11 mouse cellular contexts compared by ENCODE assay signal in genomic region chr5:123980521-123981249, GRCm38 (mm10). TPM values are rescaled to one million over a fixed set of nuclear protein-coding genes. Genes with fewer than 3 reads are reported as not detected.
DNase-seq lines count a peak whose midpoint lies in the region; ATAC-seq and TF ChIP-seq lines count a peak whose summit lies in the region.
"Had no signal": no experiment of that assay in that cellular context is flagged by ENCODE, and none has a peak within 500 bp of the region (broad histone marks: within the 10 kb centered on the region; RNA-seq: fewer than 3 reads in every experiment).

No protein-coding gene starts in this region.

- TF ChIP-seq CTCF in kidney, postnatal 0 days (IDR thresholded peaks at IDR 0.05; ENCODE audit: low read depth) = no peak

- 0 out of 2 replicates have a peak overlapping the region, but pooled peaks have one; percentile 13 for H3K27ac ChIP-seq in kidney, postnatal 0 days
- H3K27ac ChIP-seq in forebrain, embryonic 13.5 days = no peak overlapping the region
- H3K27ac ChIP-seq: limb, embryonic 13.5 days had no signal

- peaks cover 20% of the 10 kb centered on the region; the same call in 1 of the 2 replicates for H3K4me1 ChIP-seq in kidney, postnatal 0 days (replicated peaks; ENCODE audit: insufficient read depth, low read length)
- H3K4me1 ChIP-seq in forebrain, embryonic 13.5 days = no peaks in the 10 kb centered on the region

- H3K4me2 ChIP-seq in kidney, postnatal 0 days (ENCODE audit: low read length) = no peak overlapping the region
- H3K4me2 ChIP-seq in forebrain, embryonic 13.5 days = no peak overlapping the region
- H3K4me2 ChIP-seq: limb, embryonic 13.5 days; midbrain, embryonic 11.5 days had no signal

- WGBS in kidney, postnatal 0 days = 70% methylated on average over 9 of the region's 9 CpGs
- WGBS in forebrain, embryonic 13.5 days = 83% methylated on average over 9 of the region's 9 CpGs

- H3K36me3 ChIP-seq in kidney, postnatal 0 days (ENCODE audit: insufficient read depth, low read length) = no peaks in the 10 kb centered on the region
- no peaks in the 10 kb centered on the region for H3K36me3 ChIP-seq in forebrain, embryonic 13.5 days (ENCODE audit: poor library complexity, severe bottlenecking)
- H3K36me3 ChIP-seq: limb, embryonic 13.5 days had no signal

- no peak overlapping the region for H3K4me3 ChIP-seq in kidney, postnatal 0 days (replicated peaks; ENCODE audit: low read depth, low read length)
- no peak overlapping the region for H3K4me3 ChIP-seq in forebrain, embryonic 13.5 days
- H3K4me3 ChIP-seq: limb, embryonic 13.5 days had no signal

- peak; percentile 19 for DNase-seq in cerebellum, adult 8-10 months
- no peak for DNase-seq in kidney, postnatal 0 days (ENCODE audit: low spot score)
- no peak for DNase-seq in kidney, postnatal 4 days
- DNase-seq in 416B (ENCODE audit: low read depth) = peak; percentile 62
- peak; percentile 69 for DNase-seq in fibroblast of lung, adult 2 months (ENCODE audit: low read depth)
- DNase-seq in retina, postnatal 1 day = no peak
- DNase-seq: adrenal gland, adult 2 months had no signal

- H3K9ac ChIP-seq in kidney, postnatal 0 days (ENCODE audit: low read depth, low read length) = no peak overlapping the region
- no peak overlapping the region for H3K9ac ChIP-seq in forebrain, embryonic 13.5 days
- H3K9ac ChIP-seq: limb, embryonic 13.5 days had no signal

- no peaks in the 10 kb centered on the region for H3K9me3 ChIP-seq in kidney, postnatal 0 days (replicated peaks; ENCODE audit: low read length)
- H3K9me3 ChIP-seq in forebrain, embryonic 13.5 days (replicated peaks) = no peaks in the 10 kb centered on the region
- H3K9me3 ChIP-seq: limb, embryonic 13.5 days had no signal

- no peak for ATAC-seq in cerebellum, adult (ENCODE audit: insufficient number of reproducible peaks, low FRiP score, low TSS enrichment)
- ATAC-seq in kidney, postnatal 0 days (replicated peaks; ENCODE audit: low FRiP score, low read depth) = no peak
- ATAC-seq in forebrain, embryonic 13.5 days = no peak

- no peaks in the 10 kb centered on the region for H3K27me3 ChIP-seq in kidney, postnatal 0 days (ENCODE audit: insufficient read depth, low read length)
- H3K27me3 ChIP-seq in forebrain, embryonic 13.5 days = no peaks in the 10 kb centered on the region

RNA-seq across cellular contexts. Expression of gene Hip1r, which starts 7.3 kb away (rescaled TPM):
- 24.8 and 28.4 TPM in 2 replicates for polyA plus RNA-seq in kidney, postnatal 0 days (2015; fragmentation: Nextera tagmentation; extraction: Ambion mirVana)
- 16.2 and 16.8 TPM in 2 replicates for polyA plus RNA-seq in forebrain, embryonic 13.5 days (2015; fragmentation: Nextera tagmentation; extraction: Ambion mirVana)

RNA-seq across cellular contexts. Expression of gene Ccdc62, which starts 50.2 kb away (rescaled TPM):
- polyA plus RNA-seq in kidney, postnatal 0 days (2015; fragmentation: Nextera tagmentation; extraction: Ambion mirVana) = 6.4 and 7.1 TPM in 2 replicates
- 5.1 and 6.0 TPM in 2 replicates for polyA plus RNA-seq in forebrain, embryonic 13.5 days (2015; fragmentation: Nextera tagmentation; extraction: Ambion mirVana)

RNA-seq across cellular contexts. Expression of gene Vps37b, which starts 51.4 kb away (rescaled TPM):
- polyA plus RNA-seq in kidney, postnatal 0 days (2015; fragmentation: Nextera tagmentation; extraction: Ambion mirVana) = 30.7 and 31.7 TPM in 2 replicates
- polyA plus RNA-seq in forebrain, embryonic 13.5 days (2015; fragmentation: Nextera tagmentation; extraction: Ambion mirVana) = 86.5 and 92.2 TPM in 2 replicates

RNA-seq across cellular contexts. Expression of gene Gm43518, which starts 53.5 kb away (rescaled TPM):
- 1.0 and 1.6 TPM in 2 replicates for polyA plus RNA-seq in kidney, postnatal 0 days (2015; fragmentation: Nextera tagmentation; extraction: Ambion mirVana)
- 1.9 and 3.4 TPM in 2 replicates for polyA plus RNA-seq in forebrain, embryonic 13.5 days (2015; fragmentation: Nextera tagmentation; extraction: Ambion mirVana)
- polyA plus RNA-seq: adrenal gland, adult 2 months had no signal

Comparison
In these comparisons a context has a peak if more than half of its experiments do, and no peak if none do; other contexts are left out.
1. DNase-seq: peak in cerebellum, adult 8-10 months (single experiment), 416B (single experiment) and fibroblast of lung, adult 2 months (single experiment); none in kidney, postnatal 0 days (single experiment), kidney, postnatal 4 days (0 of 2) and retina, postnatal 1 day (single experiment).